Mouse (Mus musculus): Measurements from ENCODE around the gene Prdx6. TPM values are rescaled to one million over a fixed set of nuclear protein-coding genes. Genes with fewer than 3 reads are reported as not detected.
"Not testable (repeated sequence)": the region's sequence is repeated elsewhere in the genome, so short reads cannot be mapped to it uniquely, and the experiment has no call there.

Gene Prdx6
- polyA plus RNA-seq, 1 experiment = 347 TPM

DNA sequence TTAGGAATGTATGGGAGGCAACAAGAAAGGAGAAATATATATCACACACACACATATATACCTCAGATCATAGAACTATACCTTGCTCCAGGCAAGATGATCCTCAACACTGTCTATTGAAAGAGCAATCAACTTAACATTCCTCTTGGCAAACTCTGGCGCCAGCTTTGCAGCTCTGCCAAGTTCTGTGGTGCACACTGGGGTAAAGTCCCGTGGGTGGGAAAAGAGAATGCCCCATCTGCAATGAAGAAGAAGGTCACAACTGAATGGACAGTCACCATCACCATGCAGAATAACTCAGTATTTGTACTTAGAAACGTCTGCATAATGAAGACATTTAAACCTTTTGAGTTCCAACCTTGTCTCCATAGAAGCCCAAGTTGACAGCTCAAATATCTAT, 3.8 kb downstream of the Prdx6 start:
- WGBS = 60% methylated on average over 3 of the region's 3 CpGs
- 0 out of 2 replicates have a peak, but pooled peaks cover 3% of the 10 kb centered on the region for H3K4me1 ChIP-seq (ENCODE audit: control insufficient read depth, insufficient read depth, low read length)
- no peak overlapping the region for H3K4me3 ChIP-seq (ENCODE audit: insufficient read depth, low read depth, low read length)
- no peak overlapping the region for H3K27ac ChIP-seq (ENCODE audit: insufficient read depth, low read depth, low read length)
- TF ChIP-seq POLR2A (IDR thresholded peaks at IDR 0.05; ENCODE audit: insufficient read depth, low read depth, low read length) (no peak), CTCF (IDR thresholded peaks at IDR 0.05; ENCODE audit: insufficient read depth, low read depth, low read length) (no peak)

DNA sequence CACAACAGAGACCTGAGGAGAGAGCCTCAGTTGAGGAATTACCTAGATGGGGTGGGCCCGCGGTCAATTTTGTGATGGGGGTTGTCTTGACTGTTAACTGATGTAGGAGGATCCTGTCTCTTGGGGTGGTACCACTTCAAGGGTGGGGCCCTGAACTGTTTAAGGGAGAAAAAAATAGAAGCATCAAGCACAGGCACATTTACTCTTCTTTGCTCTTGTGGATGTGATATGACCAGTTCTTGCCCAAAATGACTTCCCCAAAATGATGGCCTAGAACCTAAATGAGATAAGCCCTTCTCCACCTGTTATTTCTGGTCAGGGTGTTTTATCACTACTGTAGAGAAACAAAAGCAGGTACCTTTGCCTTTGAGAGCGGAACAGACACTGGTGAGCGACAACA, 13.3 kb downstream of the Prdx6 start:
- H3K27ac ChIP-seq (ENCODE audit: insufficient read depth, low read depth, low read length) = no peak overlapping the region
- H3K4me3 ChIP-seq (ENCODE audit: insufficient read depth, low read depth, low read length) = no peak overlapping the region
- no peaks in the 10 kb centered on the region for H3K4me1 ChIP-seq (ENCODE audit: control insufficient read depth, insufficient read depth, low read length)
- no peak for TF ChIP-seq POLR2A (IDR thresholded peaks at IDR 0.05; ENCODE audit: insufficient read depth, low read depth, low read length)
- TF ChIP-seq CTCF (IDR thresholded peaks at IDR 0.05; ENCODE audit: insufficient read depth, low read depth, low read length) = no peak
- WGBS = 98% methylated on average over 4 of the region's 4 CpGs

DNA sequence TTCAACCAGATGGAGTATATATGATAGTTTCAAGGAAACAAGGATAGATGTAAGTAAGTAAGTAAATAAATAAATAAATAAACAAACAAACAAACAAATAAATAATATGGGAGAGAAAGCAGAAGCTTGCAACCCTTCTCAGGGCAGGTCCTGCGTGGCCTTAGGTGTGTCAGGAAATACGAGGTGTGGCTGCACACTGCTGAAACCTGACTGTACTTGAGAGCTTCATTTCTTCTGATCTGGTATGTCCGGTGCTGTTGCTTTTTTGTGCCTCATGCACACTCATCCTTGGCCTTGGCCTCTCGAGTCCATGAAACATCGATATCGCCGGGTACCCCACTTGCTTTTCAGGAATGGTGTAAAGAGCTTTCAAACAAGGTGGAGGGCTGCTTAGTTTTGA, 13.7 kb downstream of the Prdx6 start:
- WGBS = 96% methylated on average over 7 of the region's 7 CpGs
- H3K4me1 ChIP-seq (ENCODE audit: control insufficient read depth, insufficient read depth, low read length) = no peaks in the 10 kb centered on the region
- H3K27ac ChIP-seq (ENCODE audit: insufficient read depth, low read depth, low read length) = no peak overlapping the region
- no peak overlapping the region for H3K4me3 ChIP-seq (ENCODE audit: insufficient read depth, low read depth, low read length)
- no peak for TF ChIP-seq CTCF (IDR thresholded peaks at IDR 0.05; ENCODE audit: insufficient read depth, low read depth, low read length)
- TF ChIP-seq POLR2A (IDR thresholded peaks at IDR 0.05; ENCODE audit: insufficient read depth, low read depth, low read length) = no peak

DNA sequence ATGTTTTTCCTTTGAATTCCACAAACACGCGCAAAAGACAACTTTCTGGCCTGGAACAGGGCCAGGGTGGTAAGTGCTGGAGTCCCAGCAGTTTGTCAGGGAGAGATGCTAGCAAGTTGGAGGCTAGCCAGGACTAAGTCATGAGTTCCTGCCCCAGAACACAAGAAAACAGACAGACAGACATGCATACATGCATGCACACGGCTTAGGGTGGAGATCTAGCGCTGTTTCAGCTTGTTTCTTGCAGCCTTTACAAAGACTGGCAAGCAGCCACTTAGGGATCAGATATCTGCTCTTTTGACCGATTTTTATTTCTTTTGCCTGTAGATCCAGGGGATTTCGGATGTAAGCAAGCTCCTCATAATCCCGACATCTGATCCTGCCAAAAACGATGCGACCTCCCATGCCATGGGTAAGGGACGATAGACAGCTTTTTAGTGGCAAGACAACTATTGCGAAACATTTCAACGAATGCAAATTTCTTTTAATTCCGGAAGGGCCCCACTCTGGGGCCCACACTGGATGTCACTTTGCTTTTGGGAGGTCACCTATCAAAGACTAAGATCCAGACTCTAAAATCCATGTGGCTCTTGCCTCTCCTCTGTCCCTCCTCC, 17.7 kb downstream of the Prdx6 start:
- TF ChIP-seq POLR2A (IDR thresholded peaks at IDR 0.05; ENCODE audit: insufficient read depth, low read depth, low read length) = no peak
- TF ChIP-seq CTCF (IDR thresholded peaks at IDR 0.05; ENCODE audit: insufficient read depth, low read depth, low read length) = no peak
- 56% methylated on average over 13 of the region's 13 CpGs for WGBS
- Histone ChIP-seq H3K27ac (ENCODE audit: insufficient read depth, low read depth, low read length) (no peak overlapping the region), H3K4me1 (ENCODE audit: control insufficient read depth, insufficient read depth, low read length) (no peaks in the 10 kb centered on the region), H3K4me3 (ENCODE audit: insufficient read depth, low read depth, low read length) (no peak overlapping the region)

DNA sequence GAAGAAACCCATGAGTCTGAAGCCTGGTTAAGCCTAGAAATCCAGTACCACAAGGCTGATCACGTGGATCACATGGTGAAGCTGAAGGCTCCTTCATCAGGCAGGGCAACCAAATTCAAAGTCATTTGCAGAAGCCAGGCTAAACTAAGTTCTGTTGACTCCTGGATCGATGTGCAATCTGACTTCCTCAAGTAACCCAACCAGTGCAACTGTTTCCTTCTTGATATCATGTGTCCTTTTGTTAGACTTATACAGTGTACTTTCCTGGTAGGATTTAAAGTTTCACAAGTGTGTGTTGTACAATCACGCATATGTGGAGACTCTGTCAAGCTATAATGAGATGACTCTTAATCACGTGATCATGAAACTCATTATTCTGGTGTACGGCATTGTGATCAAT, 18.8 kb downstream of the Prdx6 start:
- Histone ChIP-seq H3K4me3 (ENCODE audit: insufficient read depth, low read depth, low read length) (no peak overlapping the region), H3K27ac (ENCODE audit: insufficient read depth, low read depth, low read length) (no peak overlapping the region), H3K4me1 (ENCODE audit: control insufficient read depth, insufficient read depth, low read length) (no peaks in the 10 kb centered on the region)
- WGBS = 89% methylated on average over 5 of the region's 5 CpGs
- TF ChIP-seq POLR2A (IDR thresholded peaks at IDR 0.05; ENCODE audit: insufficient read depth, low read depth, low read length) (no peak), CTCF (IDR thresholded peaks at IDR 0.05; ENCODE audit: insufficient read depth, low read depth, low read length) (no peak)

DNA sequence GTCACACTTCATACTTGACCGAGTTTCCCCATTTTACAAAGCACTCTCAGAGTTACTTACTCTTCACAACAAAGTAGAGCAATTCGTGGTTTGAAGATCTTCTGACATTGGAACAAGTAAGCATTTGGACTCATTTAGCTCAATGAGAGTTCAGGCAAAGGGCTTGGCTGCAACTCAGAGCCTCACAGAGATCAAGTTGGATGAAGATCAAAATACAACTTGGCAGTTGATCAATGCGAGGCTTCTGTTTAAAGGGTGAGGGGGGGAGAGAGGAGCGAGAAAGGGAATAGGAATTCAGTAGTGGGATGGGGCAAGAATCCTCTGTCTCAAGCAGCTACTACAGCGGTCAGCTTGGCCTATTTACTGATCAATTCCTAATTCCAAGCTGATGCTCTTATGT, 26.2 kb downstream of the Prdx6 start:
- Histone ChIP-seq H3K4me3 (ENCODE audit: insufficient read depth, low read depth, low read length) (no peak overlapping the region), H3K27ac (ENCODE audit: insufficient read depth, low read depth, low read length) (no peak overlapping the region), H3K4me1 (ENCODE audit: control insufficient read depth, insufficient read depth, low read length) (no peaks in the 10 kb centered on the region)
- no peak for TF ChIP-seq POLR2A (IDR thresholded peaks at IDR 0.05; ENCODE audit: insufficient read depth, low read depth, low read length)
- TF ChIP-seq CTCF (IDR thresholded peaks at IDR 0.05; ENCODE audit: insufficient read depth, low read depth, low read length) = no peak
- 19% methylated on average over 5 of the region's 5 CpGs for WGBS

DNA sequence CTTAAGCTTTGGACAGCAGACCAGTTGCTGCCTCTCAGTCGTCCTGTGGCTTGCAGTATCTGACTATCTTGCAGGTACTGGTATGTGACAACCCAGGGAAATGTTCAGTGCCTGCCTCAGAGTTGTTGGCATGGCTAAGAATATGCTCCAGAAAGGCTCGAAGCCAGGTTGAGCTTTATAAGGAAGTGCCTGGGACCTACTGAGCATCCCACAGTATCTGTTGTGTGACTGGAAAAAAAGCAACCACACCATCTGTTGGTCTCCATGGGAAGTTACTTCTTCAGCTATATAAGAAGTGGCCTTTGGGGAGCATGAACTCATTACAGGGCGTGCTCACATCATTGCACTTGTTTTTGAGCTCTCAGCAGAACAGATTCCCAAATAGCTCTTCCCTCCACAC, 31.2 kb downstream of the Prdx6 start:
- H3K4me3 ChIP-seq (ENCODE audit: insufficient read depth, low read depth, low read length) = no peak overlapping the region
- TF ChIP-seq POLR2A (IDR thresholded peaks at IDR 0.05; ENCODE audit: insufficient read depth, low read depth, low read length) (no peak), CTCF (IDR thresholded peaks at IDR 0.05; ENCODE audit: insufficient read depth, low read depth, low read length) (no peak)
- H3K27ac ChIP-seq (ENCODE audit: insufficient read depth, low read depth, low read length) = no peak overlapping the region
- 73% methylated on average over 3 of the region's 3 CpGs for WGBS
- no peaks in the 10 kb centered on the region for H3K4me1 ChIP-seq (ENCODE audit: control insufficient read depth, insufficient read depth, low read length)

DNA sequence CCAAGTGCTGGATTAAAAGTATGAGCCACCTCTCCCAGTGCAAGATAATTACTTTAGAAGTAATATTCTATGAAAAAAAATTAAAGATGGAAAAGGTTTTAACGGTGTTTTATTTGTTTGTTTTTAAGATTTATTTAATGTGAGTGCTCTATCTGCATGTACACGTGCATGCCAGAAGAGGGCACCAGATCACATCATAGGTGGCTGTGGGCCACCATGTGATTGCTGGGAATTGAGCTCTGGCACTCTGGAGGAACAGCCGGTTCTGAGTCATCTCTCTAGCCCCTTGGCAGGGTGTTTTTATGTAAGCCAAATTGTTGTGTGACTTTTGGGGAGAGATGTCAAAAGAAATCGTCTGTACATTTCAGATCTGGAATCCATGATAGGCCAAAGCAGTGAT, 36.6 kb downstream of the Prdx6 start:
- H3K4me1 ChIP-seq (ENCODE audit: control insufficient read depth, insufficient read depth, low read length) = no peaks in the 10 kb centered on the region
- H3K27ac ChIP-seq (ENCODE audit: insufficient read depth, low read depth, low read length) = no peak overlapping the region
- no peak overlapping the region for H3K4me3 ChIP-seq (ENCODE audit: insufficient read depth, low read depth, low read length)
- TF ChIP-seq POLR2A (IDR thresholded peaks at IDR 0.05; ENCODE audit: insufficient read depth, low read depth, low read length) (no peak), CTCF (IDR thresholded peaks at IDR 0.05; ENCODE audit: insufficient read depth, low read depth, low read length) (no peak)
- WGBS = 44% methylated on average over 4 of the region's 4 CpGs

DNA sequence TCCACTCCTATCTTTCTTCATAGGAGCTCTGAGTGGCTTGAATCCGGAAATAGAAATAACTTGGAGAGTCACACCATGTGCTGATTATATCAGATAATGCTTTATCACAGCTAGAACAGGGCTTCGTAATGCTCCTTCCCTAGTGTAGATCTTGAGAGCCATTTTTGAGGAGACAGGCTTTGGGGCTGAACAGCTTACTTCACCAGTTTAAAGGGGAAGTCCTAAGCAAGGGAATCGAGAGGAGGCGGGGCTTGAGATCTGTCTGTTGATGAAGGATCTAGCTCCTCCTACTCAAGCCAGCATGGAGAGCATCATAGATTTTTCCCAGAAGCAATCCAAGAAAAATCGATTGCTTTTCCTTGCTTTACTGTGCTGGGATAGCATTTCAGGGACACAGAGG, 51.2 kb downstream of the Prdx6 start:
- Histone ChIP-seq H3K4me3 (ENCODE audit: insufficient read depth, low read depth, low read length) (no peak overlapping the region), H3K27ac (ENCODE audit: insufficient read depth, low read depth, low read length) (no peak overlapping the region), H3K4me1 (ENCODE audit: control insufficient read depth, insufficient read depth, low read length) (peaks cover 4% of the 10 kb centered on the region; the same call in 1 of the 2 replicates)
- WGBS = 85% methylated on average over 5 of the region's 5 CpGs
- no peak for TF ChIP-seq POLR2A (IDR thresholded peaks at IDR 0.05; ENCODE audit: insufficient read depth, low read depth, low read length)
- no peak for TF ChIP-seq CTCF (IDR thresholded peaks at IDR 0.05; ENCODE audit: insufficient read depth, low read depth, low read length)

DNA sequence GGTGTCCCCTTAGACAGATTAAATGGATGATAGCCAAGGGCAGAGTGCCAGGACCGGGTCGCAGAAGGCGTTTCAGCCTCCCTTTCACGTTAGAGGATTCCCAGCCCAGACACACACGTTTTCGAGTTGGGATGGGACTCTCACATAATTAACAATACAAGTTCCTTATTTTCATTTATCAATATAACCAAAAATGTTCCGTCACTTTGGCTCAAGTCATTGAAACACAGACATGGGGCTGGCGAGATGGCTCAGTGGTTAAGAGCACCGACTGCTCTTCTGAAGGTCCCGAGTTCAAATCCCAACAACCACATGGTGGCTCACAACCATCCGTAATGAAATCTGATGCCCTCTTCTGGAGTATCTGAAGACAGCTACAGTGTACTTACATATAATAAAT, 54.7 kb downstream of the Prdx6 start:
- H3K4me3 ChIP-seq (ENCODE audit: insufficient read depth, low read depth, low read length) = peak overlapping the region; percentile 17; the same call in 1 of the 2 replicates
- 26% methylated on average over 11 of the region's 11 CpGs for WGBS
- H3K4me1 ChIP-seq (ENCODE audit: control insufficient read depth, insufficient read depth, low read length); H3K27ac ChIP-seq (ENCODE audit: insufficient read depth, low read depth, low read length): not testable (repeated sequence)
